Mouse (Mus musculus) kidney, postnatal 0 days (tissue): ENCODE results near the gene Adam34. TPM values are rescaled to one million over a fixed set of nuclear protein-coding genes. Genes with fewer than 3 reads are reported as not detected.
"Not testable (repeated sequence)": the region's sequence is repeated elsewhere in the genome, so short reads cannot be mapped to it uniquely, and the experiment has no call there.

Experiments
- ATAC-seq: fragments of 200-750 bp; cut with Nextera tagmentation; replicated peaks from 2 replicates; pipeline ENCODE4 v1.8.0; 2017; ENCODE audit warnings: low read depth, moderate number of reproducible peaks, moderate TSS enrichment, moderate library complexity; ENCODE audit not compliant: low FRiP score
- DNase-seq: peaks from one replicate; pipeline ENCODE4 v3.0.0-alpha.2; 2016; ENCODE audit warnings: low spot score
- H3K27ac ChIP-seq: fragments of 300-500 bp; sonication (generic); 2 replicates; pipeline ENCODE4 v1.5.1; 2014; ENCODE audit warnings: mild to moderate bottlenecking
- H3K27me3 ChIP-seq: fragments of 300-500 bp; sonication (generic); 2 replicates; pipeline ENCODE4 v1.6.1; 2014; ENCODE audit warnings: low read length, mixed read lengths; ENCODE audit not compliant: insufficient read depth
- H3K36me3 ChIP-seq: fragments of 300-500 bp; sonication (generic); 2 replicates; pipeline ENCODE4 v1.6.1; 2014; ENCODE audit warnings: low read length, mixed read lengths; ENCODE audit not compliant: insufficient read depth
- H3K4me1 ChIP-seq: fragments of 300-500 bp; sonication (generic); replicated peaks from 2 replicates; pipeline ENCODE4 v1.6.1; 2014; ENCODE audit warnings: antibody characterized with exemption, low read length, mixed read lengths; ENCODE audit not compliant: insufficient read depth
- H3K4me2 ChIP-seq: fragments of 300-500 bp; sonication (generic); 2 replicates; pipeline ENCODE4 v1.6.1; 2014; ENCODE audit warnings: mild to moderate bottlenecking, low read length, moderate library complexity, mixed read lengths
- H3K4me3 ChIP-seq: fragments of 300-500 bp; sonication (generic); replicated peaks from 2 replicates; pipeline ENCODE4 v1.5.1; 2014; ENCODE audit warnings: low read depth, low read length
- H3K9ac ChIP-seq: fragments of 300-500 bp; sonication (generic); 2 replicates; pipeline ENCODE4 v1.6.1; 2014; ENCODE audit warnings: low read depth, low read length
- H3K9me3 ChIP-seq: fragments of 300-500 bp; sonication (generic); replicated peaks from 2 replicates; pipeline ENCODE4 v1.6.1; 2016; ENCODE audit warnings: low read length, inconsistent platforms, mixed read lengths
- CTCF ChIP-seq: IDR thresholded peaks from 2 replicates; pipeline ENCODE4 v1.5.1; 2016; ENCODE audit warnings: antibody characterized with exemption, low read depth, mild to moderate bottlenecking, moderate library complexity
- WGBS: fragments of 180-500 bp; shearing (Covaris S2); extraction: QIAGEN DNeasy Blood & Tissue Kit; methylation state at CpG from one replicate; pipeline ENCODE4 v1.1.7; 2014; 5-methylcytosine and 5-hydroxymethylcytosine counted together
- polyA plus RNA-seq: library from polyadenylated mRNA; unstranded; fragments of >200 nt; fragmentation: Nextera tagmentation; extraction: Ambion mirVana; gene quantifications from 2 replicates; pipeline ENCODE4 v1.2.1, GENCODE M21; 2015

The Adam34 gene
- polyA plus RNA-seq, result not detected in 2 replicates

DNA sequence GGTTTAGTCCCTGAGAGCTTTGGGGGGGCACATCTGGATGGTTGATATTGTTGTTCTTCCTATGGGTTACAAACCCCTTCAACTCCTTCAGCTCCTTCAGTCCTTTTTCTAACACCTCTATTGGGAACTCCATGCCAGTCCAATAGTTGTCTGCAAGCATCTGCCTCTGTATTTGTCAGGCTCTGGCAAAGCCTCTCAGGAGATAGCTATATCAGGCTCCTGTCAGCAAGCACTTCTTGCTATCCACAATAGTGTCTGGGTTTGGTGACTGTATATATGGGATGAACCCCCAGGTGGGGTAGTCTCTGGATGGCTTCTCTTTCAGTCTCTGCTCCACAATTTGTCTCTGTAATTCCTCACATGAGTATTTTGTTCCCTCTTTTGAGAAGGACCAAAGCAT, at the start of gene Adam34:
Gene Adam34 (minus strand): TSS at position 101 of the 400 bp plus-strand sequence.
- Histone ChIP-seq H3K27me3 (no peaks in the 10 kb centered on the region), H3K27ac (no peak within 1 kb of the TSS), H3K36me3 (no peaks in the 10 kb centered on the region), H3K4me2 (no peak within 1 kb of the TSS), H3K4me1 (no peaks in the 10 kb centered on the region), H3K4me3 (no peak within 1 kb of the TSS), H3K9ac (no peak within 1 kb of the TSS), H3K9me3 (no peaks in the 10 kb centered on the region)
- no peak for DNase-seq
- no peak for TF ChIP-seq CTCF
- no peak for ATAC-seq

DNA sequence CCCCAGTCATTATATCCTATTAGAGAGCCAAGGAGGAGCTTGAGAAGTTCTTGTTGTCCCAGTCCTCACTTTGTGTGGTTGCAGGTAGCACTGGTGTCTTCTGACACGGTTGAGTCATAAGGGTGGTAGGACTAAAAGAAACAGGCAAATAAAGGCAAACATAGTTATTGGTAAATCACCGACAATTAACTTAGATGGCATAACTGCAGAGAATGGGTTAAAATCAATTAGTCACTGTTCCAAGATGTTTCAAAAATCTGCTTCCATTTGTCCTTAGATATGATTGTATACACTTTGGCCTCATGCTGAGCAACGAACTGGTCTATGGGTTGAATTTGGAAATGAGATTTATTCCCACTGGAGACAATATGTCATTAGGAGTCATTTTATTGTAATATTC, 82.7 kb downstream of the Adam34 start, which contains the start of gene Gm5346:
Gene Gm5346 (minus strand): TSS at position 101 of the 400 bp plus-strand sequence.
- no peak for TF ChIP-seq CTCF
- H3K9me3 ChIP-seq, result no peaks in the 10 kb centered on the region
- H3K4me3 ChIP-seq, result no peak within 1 kb of the TSS
- H3K36me3 ChIP-seq, result no peaks in the 10 kb centered on the region
- H3K27ac ChIP-seq, result no peak within 1 kb of the TSS
- WGBS, result 87% methylated on average over 3 of the region's 3 CpGs
- no peak within 1 kb of the TSS for H3K4me2 ChIP-seq
- H3K9ac ChIP-seq, result no peak within 1 kb of the TSS
- H3K27me3 ChIP-seq, result no peaks in the 10 kb centered on the region
- ATAC-seq (no peak), DNase-seq (no peak)
- no peaks in the 10 kb centered on the region for H3K4me1 ChIP-seq

DNA sequence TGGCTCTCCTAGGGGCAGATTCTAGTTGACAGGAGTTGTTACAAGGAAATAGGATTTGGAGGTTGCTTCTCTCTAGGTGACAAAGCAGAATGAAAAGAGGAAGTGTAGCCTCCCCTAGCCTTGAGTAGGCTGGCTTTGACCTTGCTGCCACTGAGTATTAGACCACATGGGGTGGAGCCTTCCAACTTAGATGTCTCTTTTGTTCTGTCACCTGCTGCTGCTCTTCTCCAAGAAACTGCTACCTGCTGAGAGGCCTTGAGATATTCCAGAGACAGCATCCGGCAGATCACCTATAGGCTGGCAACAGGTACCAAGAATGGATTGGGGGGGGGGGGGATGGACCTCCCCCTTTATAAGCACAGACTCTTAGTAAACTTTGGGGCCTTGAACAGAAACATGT, 93.8 kb downstream of the Adam34 start:
- H3K36me3 ChIP-seq, result no peaks in the 10 kb centered on the region
- no peak overlapping the region for H3K4me2 ChIP-seq
- ATAC-seq, result no peak
- no peak overlapping the region for H3K9ac ChIP-seq
- no peaks in the 10 kb centered on the region for H3K9me3 ChIP-seq
- no peak overlapping the region for H3K27ac ChIP-seq
- no peak for DNase-seq
- WGBS, result 100% methylated on average over 1 of the region's 1 CpGs
- TF ChIP-seq CTCF, result no peak
- no peaks in the 10 kb centered on the region for H3K27me3 ChIP-seq
- no peak overlapping the region for H3K4me3 ChIP-seq
- no peaks in the 10 kb centered on the region for H3K4me1 ChIP-seq

DNA sequence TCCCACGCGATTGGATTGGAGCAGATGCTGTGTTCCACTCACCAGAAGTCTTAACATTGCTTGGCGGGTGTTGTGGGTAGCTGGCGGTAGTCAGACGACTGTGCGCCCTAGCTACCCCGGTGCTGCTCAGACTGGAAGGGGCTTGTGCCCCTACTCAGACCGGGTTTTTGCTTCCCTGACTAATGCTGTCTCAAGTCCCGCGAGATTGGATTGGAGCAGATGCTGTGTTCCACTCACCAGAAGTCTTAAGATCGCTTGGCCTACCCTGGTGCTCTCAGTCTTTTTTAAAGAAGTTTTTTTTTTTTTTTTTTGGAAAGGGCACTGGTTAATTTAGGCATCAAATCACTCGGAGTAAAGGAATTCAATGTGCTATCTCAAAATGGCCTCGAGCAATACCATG, 106.2 kb downstream of the Adam34 start:
- DNase-seq, H3K4me1 ChIP-seq, H3K4me3 ChIP-seq, H3K9ac ChIP-seq, H3K27ac ChIP-seq, H3K9me3 ChIP-seq, ATAC-seq, H3K36me3 ChIP-seq, H3K4me2 ChIP-seq, H3K27me3 ChIP-seq: not testable (repeated sequence)
- 82% methylated on average over 13 of the region's 13 CpGs for WGBS

DNA sequence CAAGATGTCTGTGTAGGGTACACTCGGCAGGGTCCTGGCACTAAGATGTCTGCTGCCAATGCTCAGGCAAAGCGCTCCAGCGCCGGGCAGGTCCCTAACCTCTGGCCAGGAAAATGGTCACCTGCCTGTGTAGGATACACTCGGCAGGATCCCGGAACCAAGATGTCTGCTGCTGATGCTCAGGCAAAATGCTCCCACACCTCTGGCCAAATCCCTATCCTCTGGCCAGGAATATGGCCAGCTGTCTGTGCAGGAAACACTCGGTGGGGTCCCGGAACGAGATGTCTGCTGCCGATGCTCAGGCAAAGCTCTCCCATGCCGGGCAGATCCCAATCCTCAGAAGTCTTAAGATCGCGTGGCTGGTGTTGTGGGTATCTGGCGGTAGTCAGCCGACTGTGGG, 106.7 kb downstream of the Adam34 start:
- H3K4me3 ChIP-seq, H3K9ac ChIP-seq, DNase-seq, H3K4me2 ChIP-seq, H3K36me3 ChIP-seq, H3K27me3 ChIP-seq, H3K4me1 ChIP-seq, H3K9me3 ChIP-seq, H3K27ac ChIP-seq, ATAC-seq: not testable (repeated sequence)
- WGBS, result 93% methylated on average over 15 of the region's 15 CpGs

Other genes with a start within 250 kb of the Adam34 start
- gene Adam26b, start 181.9 kb downstream of the Adam34 start, polyA plus RNA-seq, result not detected in 2 replicates
- not detected in 2 replicates for gene Adam26a, start 133.3 kb downstream of the Adam34 start, polyA plus RNA-seq
- not detected in 2 replicates for gene Gm5346, start 82.8 kb downstream of the Adam34 start, polyA plus RNA-seq